Mouse (Mus musculus) olfactory bulb, adult 2 months (tissue): ENCODE measurements at regions not wholly inside any gene's neighbourhood (a gene's known extent, or its start where the extent isn't known, plus 50 kb on each side); places are given as distances from the start of the nearest gene placed in this dataset.

Experiments used
- H3K27ac ChIP-seq: fragments of 200-500 bp; 2 replicates; pipeline ENCODE4 v1.5.1; 2012; ENCODE audit warnings: low read depth, low read length; ENCODE audit not compliant: insufficient read depth
- H3K4me1 ChIP-seq: fragments of 200-500 bp; 2 replicates; pipeline ENCODE4 v1.6.1; 2012; ENCODE audit warnings: low read length; ENCODE audit not compliant: control insufficient read depth, insufficient read depth
- H3K4me3 ChIP-seq: fragments of 200-500 bp; 2 replicates; pipeline ENCODE4 v1.5.1; 2012; ENCODE audit warnings: mild to moderate bottlenecking, low read depth, low read length, moderate library complexity; ENCODE audit not compliant: insufficient read depth
- CTCF ChIP-seq: fragments of 200-500 bp; IDR thresholded peaks from 2 replicates; pipeline ENCODE4 v1.5.1; 2012; ENCODE audit warnings: low read depth, mild to moderate bottlenecking, low read length, moderate library complexity; ENCODE audit not compliant: insufficient read depth
- POLR2A ChIP-seq: fragments of 200-500 bp; IDR thresholded peaks from 2 replicates; pipeline ENCODE4 v1.6.1; 2012; ENCODE audit warnings: mild to moderate bottlenecking, low read depth, low read length, moderate library complexity; ENCODE audit not compliant: insufficient read depth
- WGBS: fragments of 180-500 bp; shearing (Covaris S2); methylation state at CpG from one replicate; pipeline ENCODE4 v1.1.7; 2018; 5-methylcytosine and 5-hydroxymethylcytosine counted together

GRCm38 (mm10) chr17:45296363-45296762, 137.2 kb downstream of the Cdc5l start:
- Histone ChIP-seq H3K4me1 (peaks cover 16% of the 10 kb centered on the region), H3K4me3 (no peak overlapping the region), H3K27ac (no peak overlapping the region)
- TF ChIP-seq CTCF (no peak), POLR2A (no peak)
- WGBS: 97% methylated on average over 1 of the region's 1 CpGs

- TF ChIP-seq CTCF (no peak), POLR2A (no peak)
- peaks cover 15% of the 10 kb centered on the region for H3K4me1 ChIP-seq
- H3K27ac ChIP-seq: no peak overlapping the region
- no peak overlapping the region for H3K4me3 ChIP-seq
- WGBS: 58% methylated on average over 4 of the region's 4 CpGs
These were observed 138.7 kb downstream of the Cdc5l start for GRCm38 (mm10) chr17:45294886-45295285.

DNA sequence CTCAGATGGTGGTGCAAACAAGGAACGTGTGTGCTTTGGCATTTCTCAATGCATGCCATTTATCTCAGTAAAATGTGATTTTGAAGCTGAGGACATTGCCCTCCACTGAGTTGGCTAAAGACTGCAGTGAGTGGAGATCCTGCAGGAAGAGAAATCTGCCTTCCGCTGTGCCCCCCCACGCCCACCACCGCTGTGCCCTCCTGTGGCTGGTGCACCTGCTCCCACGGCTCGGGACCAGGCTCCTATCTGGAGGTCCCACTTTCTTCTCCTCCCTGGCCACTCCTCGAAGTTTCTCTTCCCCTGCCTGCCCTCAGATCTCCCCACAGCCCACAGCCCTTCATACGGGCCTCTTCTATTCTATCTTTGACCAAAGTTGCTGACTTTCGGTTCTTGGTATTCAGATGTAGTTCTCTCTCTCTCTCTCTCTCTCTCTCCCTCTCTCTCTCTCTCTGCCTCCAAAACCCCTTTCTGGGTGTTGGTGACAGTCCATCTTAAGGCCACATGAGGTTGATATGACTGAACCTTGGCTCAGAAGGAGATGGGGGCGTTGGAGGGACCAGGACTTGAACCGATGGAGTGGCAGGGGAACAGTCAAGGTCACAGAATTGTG, 139.2 kb downstream of the Cdc5l start:
- TF ChIP-seq POLR2A: no peak
- TF ChIP-seq CTCF: no peak
- peaks cover 14% of the 10 kb centered on the region for H3K4me1 ChIP-seq
- no peak overlapping the region for H3K4me3 ChIP-seq
- no peak overlapping the region for H3K27ac ChIP-seq
- WGBS: 91% methylated on average over 11 of the region's 11 CpGs

DNA sequence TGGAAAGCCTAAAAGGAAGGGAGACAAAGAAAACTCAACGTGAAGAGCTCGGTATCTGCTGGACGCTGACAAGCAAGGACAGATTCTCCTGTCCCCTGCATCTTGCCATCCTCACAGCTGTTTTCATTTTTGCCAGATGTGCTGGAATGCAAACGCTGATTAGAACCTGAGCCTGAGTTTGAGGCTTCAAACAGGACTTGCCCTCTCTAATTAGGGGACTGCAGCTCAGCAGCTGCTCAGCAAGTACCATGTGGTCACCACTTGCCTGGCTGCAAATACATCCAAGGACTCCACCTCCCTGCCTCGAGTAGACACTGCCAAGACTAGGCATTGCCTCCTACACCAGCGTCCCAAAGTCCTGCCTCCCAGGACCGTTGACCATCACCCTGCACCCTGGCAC, 140.7 kb downstream of the Cdc5l start:
- no peak for TF ChIP-seq POLR2A
- Histone ChIP-seq H3K27ac (no peak overlapping the region), H3K4me3 (no peak overlapping the region), H3K4me1 (peaks cover 3% of the 10 kb centered on the region; the same call in 1 of the 2 replicates)
- 76% methylated on average over 7 of the region's 7 CpGs for WGBS

DNA sequence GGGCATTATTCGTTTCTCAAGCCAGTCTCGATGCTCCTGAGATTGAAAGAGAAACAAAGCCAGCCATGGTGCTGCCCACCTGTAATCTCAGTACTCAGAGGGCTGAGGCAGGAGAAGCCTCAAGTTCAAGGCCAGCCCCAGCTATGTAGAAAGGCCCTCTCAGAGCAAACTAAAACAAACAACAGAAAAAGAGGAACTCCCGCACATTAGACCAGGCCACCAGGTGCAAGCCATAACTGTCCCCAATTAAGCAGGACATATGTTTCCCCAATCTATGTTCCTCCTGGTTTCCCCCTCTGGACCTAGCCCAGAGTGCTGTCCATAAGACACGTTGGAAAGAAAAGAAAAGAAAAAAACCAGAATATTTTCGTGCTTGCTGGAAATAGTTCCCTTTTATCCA, 142.5 kb downstream of the Cdc5l start:
- TF ChIP-seq POLR2A (no peak), CTCF (no peak)
- WGBS: 77% methylated on average over 5 of the region's 5 CpGs
- peaks cover 3% of the 10 kb centered on the region; the same call in 1 of the 2 replicates for H3K4me1 ChIP-seq
- no peak overlapping the region for H3K4me3 ChIP-seq
- H3K27ac ChIP-seq: no peak overlapping the region

DNA sequence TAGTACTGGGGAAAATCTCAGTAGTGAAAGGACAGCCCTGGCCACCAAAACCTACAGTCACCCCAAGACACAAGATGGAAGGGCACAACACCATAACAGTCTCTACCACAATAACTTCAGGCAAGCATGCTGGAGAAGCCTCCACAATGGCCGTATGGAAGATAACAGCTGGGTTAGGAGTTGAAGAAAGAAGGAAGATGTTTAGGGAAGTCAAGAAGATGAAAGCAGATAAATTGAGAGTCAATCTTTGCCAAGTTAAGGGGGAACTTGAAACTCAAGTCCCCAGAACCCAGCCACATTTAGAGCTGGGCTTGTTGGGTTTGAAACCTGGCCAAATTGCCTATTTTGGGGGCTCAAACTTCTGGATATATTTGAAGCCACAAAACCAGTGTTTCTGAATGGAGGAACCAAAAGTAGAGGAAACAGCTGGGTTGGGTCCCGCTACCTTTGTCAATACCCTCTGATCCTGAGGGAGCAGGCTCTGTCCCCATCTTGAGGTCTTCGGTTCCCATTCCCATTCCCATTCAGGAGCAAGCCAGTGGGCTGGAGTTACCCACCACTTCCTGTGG, 147.8 kb downstream of the Cdc5l start:
- H3K27ac ChIP-seq: no peak overlapping the region
- no peaks in the 10 kb centered on the region for H3K4me1 ChIP-seq
- no peak for TF ChIP-seq POLR2A
- TF ChIP-seq CTCF: no peak
- no peak overlapping the region for H3K4me3 ChIP-seq
- WGBS: 89% methylated on average over 3 of the region's 3 CpGs

DNA sequence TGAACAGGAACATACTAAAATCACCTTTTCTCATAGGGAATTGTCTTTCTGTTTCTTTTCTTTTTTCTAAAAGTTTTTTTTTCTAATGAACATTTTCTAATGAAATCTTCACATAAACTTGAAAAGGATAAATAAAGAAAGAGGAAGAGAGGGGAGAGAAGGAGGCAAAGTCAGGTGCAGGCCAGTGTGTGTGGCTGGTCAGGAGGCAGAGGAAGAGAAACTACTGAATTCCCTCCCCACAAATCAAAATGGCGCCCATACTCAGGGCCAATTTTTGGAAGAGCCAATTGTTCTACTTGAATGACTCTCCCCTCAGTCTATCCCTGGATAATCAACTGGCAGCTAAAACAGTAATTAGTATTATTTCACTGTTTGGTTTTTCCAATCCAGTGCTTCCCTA, 152.0 kb downstream of the Cdc5l start:
- Histone ChIP-seq H3K4me1 (0 out of 2 replicates have a peak, but pooled peaks cover 8% of the 10 kb centered on the region), H3K4me3 (no peak overlapping the region), H3K27ac (no peak overlapping the region)
- no peak for TF ChIP-seq CTCF
- TF ChIP-seq POLR2A: no peak
- 64% methylated on average over 1 of the region's 1 CpGs for WGBS

DNA sequence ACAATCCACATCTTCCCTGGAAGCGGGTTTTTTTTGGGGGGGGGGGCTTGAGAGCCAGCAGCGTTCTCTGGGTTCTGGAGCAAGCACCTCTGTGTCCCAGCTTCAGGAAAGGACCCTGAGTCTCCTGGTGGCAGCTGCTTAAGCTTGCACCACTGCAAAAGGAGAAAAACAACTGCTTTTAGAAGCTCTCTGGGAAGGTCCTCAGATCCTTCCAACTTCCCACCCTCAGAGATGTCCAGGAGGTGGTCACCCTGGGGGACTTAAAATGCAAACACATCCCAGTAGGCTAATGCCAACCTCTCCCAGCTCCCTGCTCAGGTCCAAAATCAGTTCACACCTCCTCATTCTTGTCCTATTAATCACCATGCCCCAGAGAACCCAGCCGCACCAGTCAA, 153.7 kb downstream of the Cdc5l start:
- Histone ChIP-seq H3K4me3 (no peak overlapping the region), H3K27ac (no peak overlapping the region), H3K4me1 (0 out of 2 replicates have a peak, but pooled peaks cover 8% of the 10 kb centered on the region)
- WGBS: 62% methylated on average over 3 of the region's 3 CpGs
- TF ChIP-seq CTCF (no peak), POLR2A (no peak)

- H3K4me3 ChIP-seq: no peak overlapping the region
- no peak overlapping the region for H3K27ac ChIP-seq
- 0 out of 2 replicates have a peak, but pooled peaks cover 8% of the 10 kb centered on the region for H3K4me1 ChIP-seq
- WGBS: 29% methylated on average over 13 of the region's 13 CpGs
- no peak for TF ChIP-seq CTCF
- TF ChIP-seq POLR2A: no peak
These were observed 154.3 kb downstream of the Cdc5l start for GRCm38 (mm10) chr17:45279075-45279810.
